Mouse (Mus musculus) myocyte (in vitro differentiated cells): ENCODE measurements around the gene Gsc2.

Experiments
- MAX ChIP-seq: IDR thresholded peaks from one replicate; pipeline ENCODE4 v1.6.1; 2011; ENCODE audit warnings: low read depth, mild to moderate bottlenecking, control low read depth
- POLR2AphosphoS2 ChIP-seq: IDR thresholded peaks from one replicate; pipeline ENCODE4 v1.6.1; 2011; ENCODE audit warnings: low read depth, control low read depth; ENCODE audit not compliant: insufficient read length
- TCF12 ChIP-seq: IDR thresholded peaks from one replicate; pipeline ENCODE4 v1.6.1; 2011; ENCODE audit warnings: mild to moderate bottlenecking, control low read depth; ENCODE audit not compliant: poor library complexity, insufficient read depth, severe bottlenecking

- TF ChIP-seq MAX: no peak
- no peak for TF ChIP-seq TCF12
- TF ChIP-seq POLR2AphosphoS2: no peak
Measured at GRCm38 (mm10) chr16:17922163-17922538, 7.3 kb upstream of the Gsc2 start.
